Comparison of ENCODE assay signal across 22 mouse cellular contexts in genomic region chr8:127639088-127639453, GRCm38 (mm10).
DNase-seq lines count a peak whose midpoint lies in the region; ATAC-seq and TF ChIP-seq lines count a peak whose summit lies in the region.
"Had no signal": no experiment of that assay in that cellular context is flagged by ENCODE, and none has a peak within 500 bp of the region (broad histone marks: within the 10 kb centered on the region; RNA-seq: fewer than 3 reads in every experiment).

No protein-coding gene starts in this region.

- H3K4me2 ChIP-seq in liver, postnatal 0 days (ENCODE audit: low read depth, low read length): no peak overlapping the region
- H3K4me2 ChIP-seq in intestine, embryonic 15.5 days (replicated peaks): no peak overlapping the region
- H3K4me2 ChIP-seq: embryonic facial prominence, embryonic 12.5 days; forebrain, embryonic 13.5 days; heart, embryonic 15.5 days; hindbrain, embryonic 14.5 days had no signal

- H3K4me1 ChIP-seq in testis, adult 2 months (ENCODE audit: control insufficient read depth, insufficient read depth, low read length): no peaks in the 10 kb centered on the region
- no peaks in the 10 kb centered on the region for H3K4me1 ChIP-seq in liver, postnatal 0 days (ENCODE audit: insufficient read depth)
- no peaks in the 10 kb centered on the region for H3K4me1 ChIP-seq in intestine, embryonic 15.5 days (replicated peaks)
- H3K4me1 ChIP-seq: embryonic facial prominence, embryonic 12.5 days; forebrain, embryonic 13.5 days; heart, embryonic 10.5 days; heart, embryonic 15.5 days; hindbrain, embryonic 10.5 days had no signal

- no peak for DNase-seq in testis, postnatal 10 days (ENCODE audit: low spot score)
- peak; percentile 95 for DNase-seq in Muller cell, postnatal 12 days (ENCODE audit: inconsistent ontology term)
- DNase-seq in fibroblast of lung, adult 2 months (ENCODE audit: low read depth): peak; percentile 58
- DNase-seq in liver, postnatal 0 days: no peak
- DNase-seq: adrenal gland, postnatal 10 days; cerebellum, adult 11-12 months; cerebellum, adult 9-10 months; cerebellum, postnatal 25 days; forebrain, postnatal 0 days; gastrocnemius, postnatal 36 days; heart, adult 18-20 months; heart, postnatal 14 days had no signal

- no peak overlapping the region for H3K4me3 ChIP-seq in testis, adult 2 months (ENCODE audit: control insufficient read depth, low read depth, low read length)
- no peak overlapping the region for H3K4me3 ChIP-seq in liver, postnatal 0 days (ENCODE audit: low read depth, low read length)
- no peak overlapping the region for H3K4me3 ChIP-seq in intestine, embryonic 15.5 days (replicated peaks)
- H3K4me3 ChIP-seq: embryonic facial prominence, embryonic 12.5 days; forebrain, embryonic 13.5 days; heart, embryonic 10.5 days; heart, embryonic 15.5 days; hindbrain, embryonic 10.5 days had no signal

- 0 out of 2 replicates have a peak overlapping the region, but pooled peaks have one; percentile 36 for H3K27ac ChIP-seq in testis, adult 2 months (ENCODE audit: control insufficient read depth, insufficient read depth, low read depth, low read length)
- H3K27ac ChIP-seq in liver, postnatal 0 days (ENCODE audit: low read depth): no peak overlapping the region
- no peak overlapping the region for H3K27ac ChIP-seq in intestine, embryonic 15.5 days
- H3K27ac ChIP-seq: embryonic facial prominence, embryonic 12.5 days; forebrain, embryonic 13.5 days; heart, embryonic 10.5 days; heart, embryonic 15.5 days; hindbrain, embryonic 10.5 days; hindbrain, embryonic 14.5 days had no signal

- TF ChIP-seq POLR2A in testis, adult 2 months (IDR thresholded peaks at IDR 0.05; ENCODE audit: control insufficient read depth, low read depth, low read length): no peak

- no peak for ATAC-seq in liver, postnatal 0 days
- ATAC-seq in intestine, embryonic 15.5 days: no peak
- ATAC-seq: forebrain, embryonic 13.5 days; forebrain, postnatal 0 days; intestine, embryonic 16.5 days had no signal

- TF ChIP-seq CTCF in testis, adult 2 months (IDR thresholded peaks at IDR 0.05; ENCODE audit: control insufficient read depth, insufficient read depth, insufficient replicate concordance, low read depth, low read length): no peak
- no peak for TF ChIP-seq CTCF in liver, postnatal 0 days (IDR thresholded peaks at IDR 0.05; ENCODE audit: low read depth)

- 75% methylated on average over 4 of the region's 4 CpGs for WGBS in liver, postnatal 0 days (ENCODE audit: insufficient replicate concordance)
- WGBS in intestine, embryonic 15.5 days: 87% methylated on average over 4 of the region's 4 CpGs

- H3K9ac ChIP-seq in liver, postnatal 0 days (replicated peaks): no peak overlapping the region
- no peak overlapping the region for H3K9ac ChIP-seq in intestine, embryonic 15.5 days
- H3K9ac ChIP-seq: embryonic facial prominence, embryonic 12.5 days; forebrain, embryonic 13.5 days; forebrain, postnatal 0 days; heart, embryonic 15.5 days; hindbrain, embryonic 14.5 days had no signal

- no peaks in the 10 kb centered on the region for H3K9me3 ChIP-seq in liver, postnatal 0 days (ENCODE audit: low read length)
- H3K9me3 ChIP-seq in intestine, embryonic 15.5 days: no peaks in the 10 kb centered on the region
- H3K9me3 ChIP-seq: embryonic facial prominence, embryonic 12.5 days; forebrain, embryonic 13.5 days; heart, embryonic 10.5 days; heart, embryonic 15.5 days; hindbrain, embryonic 10.5 days had no signal

- no peaks in the 10 kb centered on the region for H3K36me3 ChIP-seq in testis, adult 2 months (ENCODE audit: control insufficient read depth, insufficient read depth, low read length)
- no peaks in the 10 kb centered on the region for H3K36me3 ChIP-seq in liver, postnatal 0 days (replicated peaks; ENCODE audit: insufficient read depth, low read length)
- H3K36me3 ChIP-seq in intestine, embryonic 15.5 days: no peaks in the 10 kb centered on the region
- H3K36me3 ChIP-seq: embryonic facial prominence, embryonic 12.5 days; heart, embryonic 10.5 days; heart, embryonic 15.5 days; hindbrain, embryonic 10.5 days had no signal

- no peaks in the 10 kb centered on the region for H3K27me3 ChIP-seq in testis, adult 2 months (ENCODE audit: control insufficient read depth, insufficient read depth, low read length)
- no peaks in the 10 kb centered on the region for H3K27me3 ChIP-seq in liver, postnatal 0 days (ENCODE audit: insufficient read depth, low read length)
- no peaks in the 10 kb centered on the region for H3K27me3 ChIP-seq in intestine, embryonic 15.5 days (replicated peaks)
- H3K27me3 ChIP-seq: CH12.LX; embryonic facial prominence, embryonic 12.5 days; forebrain, embryonic 13.5 days; heart, embryonic 15.5 days had no signal

- no peak for TF ChIP-seq EP300 in liver, postnatal 0 days (IDR thresholded peaks at IDR 0.05; ENCODE audit: low read depth)

Comparison
In these comparisons a context has a peak if more than half of its experiments do, and no peak if none do; other contexts are left out.
1. DNase-seq: peak in Muller cell, postnatal 12 days (single experiment) and fibroblast of lung, adult 2 months (single experiment); none in testis, postnatal 10 days (single experiment) and liver, postnatal 0 days (single experiment).